Mouse (Mus musculus) limb, embryonic 12.5 days (tissue): ENCODE results near the gene Fam171a1. TPM values are rescaled to one million over a fixed set of nuclear protein-coding genes. Genes with fewer than 3 reads are reported as not detected.

Experiments used
- ATAC-seq: fragments of 200-750 bp; cut with Nextera tagmentation; 2 replicates; pipeline ENCODE4 v1.8.0; 2017; ENCODE audit warnings: low read depth, moderate TSS enrichment; ENCODE audit not compliant: insufficient number of reproducible peaks, insufficient read depth, low FRiP score, low TSS enrichment
- H3K27ac ChIP-seq: fragments of 300-500 bp; sonication (generic); 2 replicates; pipeline ENCODE4 v1.5.1; 2016; ENCODE audit warnings: mild to moderate bottlenecking, moderate library complexity
- H3K27me3 ChIP-seq: fragments of 300-500 bp; sonication (generic); 2 replicates; pipeline ENCODE4 v1.6.1; 2016; ENCODE audit warnings: mild to moderate bottlenecking, moderate library complexity
- H3K36me3 ChIP-seq: fragments of 300-500 bp; sonication (generic); 2 replicates; pipeline ENCODE4 v1.6.1; 2016; ENCODE audit warnings: mild to moderate bottlenecking, moderate library complexity
- H3K4me1 ChIP-seq: fragments of 300-500 bp; sonication (generic); replicated peaks from 2 replicates; pipeline ENCODE4 v1.6.1; 2016
- H3K4me2 ChIP-seq: fragments of 300-500 bp; sonication (generic); 2 replicates; pipeline ENCODE4 v1.6.1; 2016; ENCODE audit warnings: mild to moderate bottlenecking, moderate library complexity
- H3K4me3 ChIP-seq: fragments of 300-500 bp; sonication (generic); replicated peaks from 2 replicates; pipeline ENCODE4 v1.5.1; 2016; ENCODE audit warnings: mild to moderate bottlenecking
- H3K9ac ChIP-seq: fragments of 300-500 bp; sonication (generic); replicated peaks from 2 replicates; pipeline ENCODE4 v1.6.1; 2016; ENCODE audit warnings: mild to moderate bottlenecking, moderate library complexity
- H3K9me3 ChIP-seq: fragments of 300-500 bp; sonication (generic); 2 replicates; pipeline ENCODE4 v1.6.1; 2016; ENCODE audit warnings: mild to moderate bottlenecking, moderate library complexity
- WGBS: fragments of 180-500 bp; shearing (Covaris S2); methylation state at CpG from one replicate; pipeline ENCODE4 v1.1.7; 2016; 5-methylcytosine and 5-hydroxymethylcytosine counted together
- microRNA-seq: library from miRNA; unstranded; fragments of <30 nt; microRNA quantifications from one replicate; pipeline ENCODE4, GENCODE M21; 2017
- polyA plus RNA-seq: library from polyadenylated mRNA; unstranded; fragments of >200 nt; fragmentation: Nextera tagmentation; extraction: Ambion mirVana; gene quantifications from 2 replicates; pipeline ENCODE4 v1.2.1, GENCODE M21; 2016

The Fam171a1 gene
- polyA plus RNA-seq, 1 experiment from 2014 or later = 40.9 TPM

GRCm38 (mm10) chr2:3276106-3276505 lies 162.1 kb downstream of the Fam171a1 start:
- no peak overlapping the region for H3K4me2 ChIP-seq
- no peaks in the 10 kb centered on the region for H3K9me3 ChIP-seq
- no peak overlapping the region for H3K4me3 ChIP-seq
- no peak for ATAC-seq
- H3K27me3 ChIP-seq = no peaks in the 10 kb centered on the region
- H3K9ac ChIP-seq = no peak overlapping the region
- no peaks in the 10 kb centered on the region for H3K36me3 ChIP-seq
- no peak overlapping the region for H3K27ac ChIP-seq
- WGBS = 64% methylated on average over 2 of the region's 2 CpGs
- H3K4me1 ChIP-seq = no peaks in the 10 kb centered on the region

Small RNAs within 50 kb of the gene (microRNA-seq; reads per million reads assigned to microRNA genes)
- not detected for gene Gm27306

Other genes with a start within 250 kb of the Fam171a1 start
- 35.2 and 38.6 TPM in 2 replicates for gene Nmt2, start 170.0 kb downstream of the Fam171a1 start, polyA plus RNA-seq
- gene Rpp38, start 218.4 kb downstream of the Fam171a1 start, polyA plus RNA-seq = 17.4 and 20.7 TPM in 2 replicates
- gene Acbd7, start 221.9 kb downstream of the Fam171a1 start, polyA plus RNA-seq = 0.60 TPM in 1 of 2 replicates, not detected in the other